Mouse (Mus musculus) embryo, embryonic 11 days (tissue): ENCODE results near the gene Tmem26.
A peak's percentile ranks its signal among the peaks of the same experiment; 100 is the strongest.
"Not testable (repeated sequence)": the region's sequence is repeated elsewhere in the genome, so short reads cannot be mapped to it uniquely, and the experiment has no call there.

Experiments
- DNase-seq: peaks from one replicate; pipeline ENCODE4 v3.0.0-alpha.2; 2015

Gene Tmem26

DNA sequence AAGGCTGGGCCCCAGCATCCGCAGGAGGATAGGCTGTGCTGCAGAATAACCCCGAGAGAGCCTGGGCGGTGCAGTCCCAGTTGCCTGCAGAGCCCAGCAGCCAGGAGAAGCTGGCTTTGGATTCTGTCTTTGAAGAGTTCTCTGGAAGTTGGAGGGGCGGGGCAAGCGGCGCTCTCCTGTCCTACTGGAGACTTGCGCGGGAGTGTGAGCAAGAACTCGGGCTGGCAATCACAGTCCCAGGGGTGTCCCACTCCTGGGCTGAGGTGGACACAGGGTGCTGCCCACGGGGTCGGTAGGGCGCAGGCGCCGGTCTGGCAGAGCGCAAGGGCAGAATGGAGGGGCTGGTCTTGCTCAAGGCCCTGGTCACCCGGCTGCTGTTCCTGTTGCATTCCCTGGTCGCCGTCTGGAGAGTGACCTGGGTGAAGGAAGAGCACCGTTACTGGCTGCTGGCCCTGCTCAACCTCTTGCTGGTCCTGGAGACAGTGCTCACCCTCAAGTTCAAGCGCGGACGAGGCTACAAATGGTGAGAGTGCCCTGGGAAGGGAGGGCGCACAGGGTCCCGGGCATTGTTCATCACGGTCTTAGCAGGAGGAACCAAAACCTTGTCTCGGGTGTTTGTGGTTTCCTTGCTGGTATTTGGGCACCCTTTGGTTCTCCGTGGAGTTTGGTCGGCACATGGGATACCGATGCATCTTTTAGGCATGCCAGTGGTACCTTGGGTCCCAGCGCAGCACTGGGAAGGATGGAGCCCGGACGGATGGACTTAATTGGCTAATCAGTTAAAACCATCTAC lies at the start of gene Tmem26:
TSS of gene Tmem26 (plus strand) at position 79 of the 793 bp plus-strand sequence.
- peak; percentile 73 for DNase-seq

DNA sequence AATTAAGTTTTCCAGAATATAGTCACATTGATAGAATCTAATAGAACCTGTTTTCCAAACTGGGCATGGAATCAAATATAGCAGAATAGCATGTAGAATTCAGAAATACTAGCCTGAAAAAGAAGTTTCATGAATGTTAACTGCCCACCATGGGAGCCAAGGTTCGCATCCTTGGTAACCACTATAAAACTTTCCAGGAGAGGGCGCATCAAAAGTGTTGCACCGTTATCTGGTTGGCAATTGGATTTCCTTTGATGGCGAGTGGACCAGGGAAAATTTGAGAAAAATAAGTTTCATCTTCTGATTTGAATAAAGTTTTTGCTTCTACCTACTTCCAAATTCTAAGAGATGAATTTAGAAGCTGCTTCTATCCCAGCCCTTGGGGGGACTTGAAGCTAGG lies 44.8 kb upstream of the Tmem26 start:
- DNase-seq: no peak

GRCm38 (mm10) chr10:68681233-68681632 lies 42.2 kb upstream of the Tmem26 start:
- no peak for DNase-seq

GRCm38 (mm10) chr10:68685510-68685909 lies 37.9 kb upstream of the Tmem26 start:
- DNase-seq: no peak

DNA sequence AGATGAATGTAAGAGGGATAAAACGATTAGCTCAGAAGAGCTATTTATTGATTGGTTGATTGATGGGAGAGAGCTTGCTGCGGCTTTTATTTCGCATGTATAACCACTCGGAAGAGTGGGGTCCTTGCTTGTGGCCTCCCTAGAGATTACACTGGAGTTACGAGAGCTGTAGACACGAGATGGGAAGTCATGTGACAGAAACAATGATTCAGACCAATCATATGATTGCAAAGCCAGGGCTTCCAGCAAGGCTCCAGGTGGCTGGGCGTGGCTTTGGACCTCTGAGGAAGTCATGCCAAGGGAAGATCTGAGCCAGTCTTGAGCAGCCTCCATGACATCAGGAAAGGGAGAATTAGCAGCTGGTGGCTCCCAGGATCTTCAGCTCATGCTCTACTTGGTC lies 32.3 kb upstream of the Tmem26 start:
- no peak for DNase-seq

GRCm38 (mm10) chr10:68692401-68692800 lies 31.0 kb upstream of the Tmem26 start:
- no peak for DNase-seq

DNA sequence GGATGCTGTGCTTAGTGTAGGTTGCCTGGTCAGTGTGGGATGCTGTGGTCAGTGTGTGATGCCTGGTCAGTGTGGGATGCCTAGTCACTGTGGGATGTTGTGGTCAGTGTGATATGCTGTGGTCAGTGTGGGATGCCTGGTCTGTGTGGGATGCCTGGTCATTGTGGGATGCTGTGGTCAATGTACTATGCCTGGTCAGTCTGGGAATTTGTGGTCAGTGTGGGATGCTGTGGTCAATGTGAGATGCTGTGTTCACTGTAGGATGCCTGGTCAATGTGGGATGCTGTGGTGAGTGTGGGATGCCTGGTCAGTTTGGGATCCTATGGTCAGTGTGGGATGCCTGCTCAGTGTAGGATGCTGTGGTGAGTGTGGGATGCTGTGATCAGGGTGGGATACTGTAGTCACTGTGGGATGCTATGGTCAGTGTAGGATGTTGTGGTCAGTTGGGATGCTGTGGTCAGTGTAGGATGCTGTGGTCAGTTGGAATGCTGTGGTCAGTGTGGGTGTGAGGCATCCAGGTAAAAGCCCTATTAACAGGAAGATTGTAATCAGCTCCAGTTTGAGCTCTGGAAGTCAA lies 27.6 kb upstream of the Tmem26 start:
- no peak for DNase-seq

DNA sequence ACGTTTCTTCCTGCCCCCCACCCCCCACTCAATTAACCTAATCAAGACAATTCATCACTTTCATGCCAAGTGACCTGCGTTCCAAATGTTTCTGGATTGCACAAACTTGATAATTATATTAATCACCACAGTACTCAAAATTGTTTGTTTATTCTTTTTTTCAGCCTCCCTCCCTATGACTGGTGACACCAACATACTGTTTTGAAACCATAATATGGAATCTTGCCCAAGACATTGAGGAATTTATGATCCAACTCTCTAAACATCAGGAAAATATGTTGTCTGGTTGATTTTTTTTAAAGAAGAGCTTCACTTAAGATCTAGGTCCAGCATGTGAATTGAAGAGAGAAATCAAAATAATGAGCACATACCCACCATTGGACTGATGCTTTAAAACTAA lies 19.2 kb upstream of the Tmem26 start:
- DNase-seq: no peak

GRCm38 (mm10) chr10:68705471-68706036 lies 17.9 kb upstream of the Tmem26 start:
- DNase-seq: no peak

DNA sequence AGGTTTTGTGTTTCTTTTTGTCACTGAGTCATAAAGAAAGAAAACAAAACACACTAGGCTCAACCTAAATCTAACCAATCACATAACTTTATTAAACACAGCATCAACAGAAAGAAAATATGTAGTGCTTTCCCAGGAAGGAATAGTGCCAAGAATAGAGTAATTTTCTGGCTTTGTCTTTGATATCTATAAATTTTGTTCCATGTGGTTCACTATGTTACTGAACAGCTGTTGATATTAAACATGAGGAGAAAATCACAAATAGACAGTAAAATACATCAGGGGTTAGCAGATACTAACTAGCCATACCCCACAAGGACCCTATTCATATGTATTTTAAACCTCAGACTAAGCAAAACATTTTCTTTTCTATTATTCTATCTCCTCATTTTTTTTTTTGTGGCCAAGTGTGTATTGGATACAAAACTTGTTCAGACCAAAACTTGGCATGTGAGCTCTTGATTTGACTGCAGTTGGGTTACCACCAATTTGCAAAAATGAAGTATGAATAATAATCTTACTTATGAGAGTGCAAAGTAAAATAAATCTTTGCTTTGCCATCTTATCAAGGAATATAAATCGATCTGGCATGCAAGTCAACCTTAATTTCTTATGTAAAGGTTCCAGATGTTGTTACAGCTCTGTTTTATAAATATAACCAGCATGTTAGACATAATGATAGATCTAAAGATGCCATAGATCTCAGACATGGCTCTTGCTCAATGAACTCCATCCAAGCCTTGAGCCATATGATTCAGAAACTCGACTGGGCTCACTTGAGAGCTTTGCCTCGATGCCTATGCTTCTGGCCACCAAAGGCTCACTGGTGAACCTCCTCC lies 16.2 kb upstream of the Tmem26 start:
- no peak for DNase-seq

DNA sequence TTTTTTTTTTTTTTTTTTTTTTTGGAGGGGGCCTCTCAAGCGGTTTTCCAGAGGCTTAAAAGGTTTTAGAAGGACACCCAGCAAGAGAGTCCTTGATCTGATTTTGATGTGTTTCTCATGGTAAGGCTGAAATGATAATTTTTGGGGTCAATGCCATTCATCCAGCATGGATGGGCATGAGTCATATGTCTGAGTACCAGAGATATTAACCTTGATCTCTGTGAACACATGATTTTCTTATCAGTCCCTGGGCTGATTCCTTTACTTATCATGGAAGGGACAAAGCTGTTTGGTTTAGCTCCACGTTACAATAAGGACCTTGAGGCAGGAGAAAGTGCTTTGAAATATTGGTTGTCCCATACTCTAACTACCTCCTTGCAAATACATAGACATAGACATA lies 10.5 kb upstream of the Tmem26 start:
- DNase-seq: no peak

GRCm38 (mm10) chr10:68714302-68714701 lies 9.1 kb upstream of the Tmem26 start:
- no peak for DNase-seq

GRCm38 (mm10) chr10:68715396-68715795 lies 8.1 kb upstream of the Tmem26 start:
- no peak for DNase-seq

GRCm38 (mm10) chr10:68718375-68718774 lies 5.1 kb upstream of the Tmem26 start:
- DNase-seq: no peak

GRCm38 (mm10) chr10:68720887-68721400 lies 2.5 kb upstream of the Tmem26 start:
- DNase-seq: no peak

DNA sequence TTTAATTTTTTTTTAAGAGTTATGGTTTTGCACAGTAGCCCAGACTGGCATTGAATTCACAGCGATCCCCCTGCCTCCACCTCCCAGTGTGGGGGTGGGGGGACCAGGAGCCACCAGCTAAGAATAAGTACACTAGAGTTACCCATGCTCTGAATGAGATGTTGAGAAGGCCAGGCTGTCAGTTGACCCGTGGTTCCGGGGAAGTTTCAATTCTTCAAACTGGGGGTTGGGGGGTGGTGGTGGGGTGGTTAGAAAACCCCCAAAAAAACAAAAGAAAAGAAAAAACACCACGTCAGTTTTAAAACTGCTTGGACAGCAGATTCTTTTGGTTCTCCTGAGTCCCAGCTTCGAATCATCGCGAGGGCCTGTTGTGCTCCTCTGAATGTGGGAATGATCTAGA lies 431 bp upstream of the Tmem26 start:
- DNase-seq: no peak

DNA sequence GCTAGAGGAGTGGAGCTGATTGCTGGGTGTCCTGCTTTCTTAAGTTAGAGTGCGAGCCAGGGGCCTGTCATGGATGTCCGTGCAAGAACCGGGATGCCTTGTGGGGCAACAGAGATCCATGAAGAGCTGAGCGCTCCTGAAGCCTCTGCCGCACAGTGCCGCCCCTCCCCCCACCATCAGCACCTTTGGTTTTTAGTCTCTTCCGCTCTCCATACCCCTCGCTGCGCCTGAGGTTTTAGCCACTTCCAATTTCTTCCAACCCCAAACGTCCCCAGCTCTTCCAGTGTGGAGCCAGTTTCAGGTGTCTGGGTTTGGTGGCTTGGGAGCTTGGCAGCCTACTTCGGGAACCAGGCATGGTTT lies 895 bp downstream of the Tmem26 start:
- peak; percentile 57 for DNase-seq

DNA sequence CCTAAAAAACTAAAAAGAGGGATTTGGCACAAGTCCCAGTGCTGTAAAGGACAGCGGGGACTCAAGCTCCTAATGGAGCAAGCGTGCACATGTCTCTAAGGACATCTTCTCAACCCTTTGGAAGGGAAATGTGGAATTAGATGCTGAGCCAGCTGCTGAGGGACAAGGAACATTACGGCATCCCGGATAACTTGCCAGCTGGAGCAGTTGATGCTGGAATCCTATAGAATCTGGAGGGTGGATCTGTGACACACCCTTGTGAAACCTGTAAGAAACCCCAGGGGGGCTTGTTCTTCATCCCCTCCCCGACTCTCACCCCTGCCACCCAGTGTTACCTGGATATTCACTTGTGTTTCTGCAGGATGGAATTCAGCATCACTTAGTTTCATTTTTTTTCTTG lies 4.0 kb downstream of the Tmem26 start:
- no peak for DNase-seq

DNA sequence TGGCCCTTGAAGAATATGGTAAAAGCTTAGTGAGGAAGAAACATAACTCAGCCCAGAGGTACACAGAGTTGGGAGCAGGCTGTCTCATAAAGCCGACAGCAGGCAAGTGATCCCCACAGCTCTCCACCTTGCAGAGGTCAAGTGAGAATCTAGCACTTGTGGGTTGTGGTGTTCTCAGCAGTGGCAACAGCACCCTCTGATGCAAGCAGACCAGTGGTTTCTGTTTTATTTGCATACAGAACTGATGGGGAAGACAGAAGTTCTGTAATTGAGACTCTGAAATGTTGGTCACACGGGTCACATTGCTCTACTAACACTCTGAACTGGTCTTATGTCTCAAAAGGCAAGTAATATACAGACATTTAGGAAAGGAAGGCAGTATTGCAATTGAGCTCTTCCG lies 12.2 kb downstream of the Tmem26 start:
- DNase-seq: no peak

DNA sequence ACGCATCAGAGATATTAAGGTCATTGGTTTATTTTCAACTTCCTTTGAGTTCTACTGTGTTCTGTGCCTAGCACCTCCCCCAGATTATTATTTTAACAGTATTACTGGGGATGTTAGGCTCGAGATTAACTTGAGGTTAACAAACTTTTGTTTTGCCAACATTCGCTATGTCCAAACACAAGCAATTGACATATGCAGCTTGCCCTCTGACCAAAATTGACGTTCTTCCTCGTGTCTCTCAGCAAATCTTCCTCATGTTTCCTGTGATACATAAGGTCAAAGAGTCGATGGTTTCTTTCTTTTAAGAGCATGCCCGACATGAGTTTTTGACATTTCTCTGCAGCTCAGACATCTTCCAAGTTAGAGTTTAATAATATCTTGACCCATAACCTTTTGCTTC lies 13.9 kb downstream of the Tmem26 start:
- no peak for DNase-seq

GRCm38 (mm10) chr10:68738981-68739380 lies 15.5 kb downstream of the Tmem26 start:
- not testable (repeated sequence) for DNase-seq

- DNase-seq: no peak
Observed at GRCm38 (mm10) chr10:68740251-68740650, 16.8 kb downstream of the Tmem26 start.

DNA sequence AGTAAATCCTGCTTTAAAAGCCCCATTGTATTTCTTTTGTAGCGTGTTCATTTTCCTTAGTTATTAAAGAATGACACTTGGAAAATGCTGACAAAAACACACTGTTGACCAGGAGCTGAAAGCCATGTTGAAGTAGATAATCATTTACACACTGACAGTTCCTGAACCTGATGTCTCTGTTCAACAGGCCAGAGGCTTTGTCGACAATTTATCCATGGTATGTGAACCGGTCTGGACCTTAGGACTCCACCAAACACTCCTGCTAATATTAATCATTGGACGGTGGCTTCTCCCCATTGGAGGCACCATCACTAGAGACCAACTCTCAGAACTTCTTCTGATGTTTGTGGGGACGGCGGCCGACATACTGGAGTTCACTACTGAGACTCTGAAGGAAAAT lies 27.5 kb downstream of the Tmem26 start:
- no peak for DNase-seq
